Mouse (Mus musculus) Patski (cell line): ENCODE data around the gene Fbln1. TPM values are rescaled to one million over a fixed set of nuclear protein-coding genes. Genes with fewer than 3 reads are reported as not detected.

Source experiments
- ATAC-seq: fragments of 100-300 bp; one replicate; pipeline ENCODE4 v1.8.0; 2021
- CTCF ChIA-PET: fragments of 350-600 bp; sonication (Branson Sonifier 250); formaldehyde crosslinking; loops from one replicate; lab custom pipeline; 2022; ENCODE audit warnings: inconsistent platforms; lab: Charles Lee
- POLR2A ChIA-PET: fragments of 350-600 bp; sonication (Branson Sonifier 250); formaldehyde crosslinking; loops from one replicate; lab custom pipeline; 2022; ENCODE audit warnings: antibody characterized with exemption, inconsistent platforms; lab: Charles Lee
- DNase-seq: peaks from one replicate; pipeline ENCODE4 v3.0.0-alpha.2; 2011; ENCODE audit warnings: low read depth, low spot score
- H3K27me3 ChIP-seq: fragments of 371-371 bp; one replicate; pipeline ENCODE4 v1.5.1; 2021
- CTCF ChIP-seq: fragments of 100-300 bp; IDR thresholded peaks from one replicate; pipeline ENCODE4 v1.5.1; 2021
- in situ Hi-C: fragments of 300-500 bp; cut with MboI; formaldehyde crosslinking; loops from 3 replicates; pipeline ENCODE4 v1.11.1; 2018; ENCODE audit warnings: low pct_unique_long_range_greater_than_20kb, mixed read lengths
- polyA plus RNA-seq: library from polyadenylated mRNA; unstranded; gene quantifications from one replicate; pipeline ENCODE4 v1.2.3, GENCODE M21; 2021

Fbln1 gene
- polyA plus RNA-seq, 1 experiment from 2014 or later, result 11.6 TPM

GRCm38 (mm10) chr15:85249252-85249651 lies 43.5 kb downstream of the Fbln1 start:
- ChIA-PET CTCF (interaction anchor here (0.7 to 5.8 kb wide), 8 partner anchors 9 to 248 kb away, joined by 3 to 44 read pairs (median 6); no protein-coding TSS in a partner anchor), POLR2A (interaction anchor here (0.9 kb wide), 1 partner anchor 95 kb away, joined by 3 read pairs; no protein-coding TSS in a partner anchor)
- DNase-seq (peak; percentile 61), ATAC-seq (peak; percentile 20)
- H3K27me3 ChIP-seq, result no peaks in the 10 kb centered on the region
- TF ChIP-seq CTCF, result no peak
- in situ Hi-C loops, result loop anchor here (5.0 kb wide), 1 partner anchor 47 kb away; no protein-coding TSS in a partner anchor

- ATAC-seq (no peak), DNase-seq (no peak)
- no peaks in the 10 kb centered on the region for H3K27me3 ChIP-seq
- CTCF ChIA-PET, result interaction anchor here (5.8 kb wide), 1 partner anchor 97 kb away, joined by 44 read pairs; no protein-coding TSS in a partner anchor
- POLR2A ChIA-PET, result no interaction called here
- no peak for TF ChIP-seq CTCF
- in situ Hi-C loops, result loop anchor here (5.0 kb wide), 1 partner anchor 98 kb away; no protein-coding TSS in a partner anchor
These were observed 44.7 kb downstream of the Fbln1 start for GRCm38 (mm10) chr15:85250436-85250835.

- POLR2A ChIA-PET, result no interaction called here
- TF ChIP-seq CTCF, result no peak
- CTCF ChIA-PET, result no interaction called here
- no peak for ATAC-seq
- in situ Hi-C loops, result loop anchor here (5.0 kb wide), 1 partner anchor 100 kb away; no protein-coding TSS in a partner anchor
- DNase-seq, result no peak
- H3K27me3 ChIP-seq, result no peaks in the 10 kb centered on the region
These were observed 46.7 kb downstream of the Fbln1 start for GRCm38 (mm10) chr15:85252476-85252875.

- no peak for DNase-seq
- TF ChIP-seq CTCF, result peak; percentile 84
- ChIA-PET POLR2A (no interaction called here), CTCF (interaction anchor here (1.0 to 1.8 kb wide), 14 partner anchors 9 to 325 kb away, joined by 3 to 10 read pairs (median 4); no protein-coding TSS in a partner anchor)
- H3K27me3 ChIP-seq, result no peaks in the 10 kb centered on the region
- ATAC-seq, result no peak
- in situ Hi-C loops, result no loop called here
These were observed 52.2 kb downstream of the Fbln1 start for GRCm38 (mm10) chr15:85257775-85258429.

- in situ Hi-C loops, result no loop called here
- no peak for DNase-seq
- CTCF ChIA-PET, result no interaction called here
- H3K27me3 ChIP-seq, result no peaks in the 10 kb centered on the region
- no peak for TF ChIP-seq CTCF
- POLR2A ChIA-PET, result no interaction called here
- no peak for ATAC-seq
These were observed 57.1 kb downstream of the Fbln1 start for GRCm38 (mm10) chr15:85262805-85263204.

GRCm38 (mm10) chr15:85266729-85267434 lies 61.1 kb downstream of the Fbln1 start:
- CTCF ChIA-PET, result interaction anchor here (0.6 to 4.1 kb wide), 9 partner anchors 9 to 316 kb away, joined by 3 to 24 read pairs (median 3); partner anchors contain the start of gene Wnt7b
- H3K27me3 ChIP-seq, result no peaks in the 10 kb centered on the region
- TF ChIP-seq CTCF, result no peak
- ATAC-seq (no peak), DNase-seq (no peak)
- in situ Hi-C loops, result no loop called here
- POLR2A ChIA-PET, result interaction anchor here (0.6 kb wide), 1 partner anchor 11 kb away, joined by 3 read pairs; no protein-coding TSS in a partner anchor

GRCm38 (mm10) chr15:85267891-85268290 lies 62.1 kb downstream of the Fbln1 start:
- no peaks in the 10 kb centered on the region for H3K27me3 ChIP-seq
- in situ Hi-C loops, result no loop called here
- TF ChIP-seq CTCF, result no peak
- CTCF ChIA-PET, result interaction anchor here (1.0 to 4.1 kb wide), 4 partner anchors 11 to 315 kb away, joined by 3 to 24 read pairs (median 3); partner anchors contain the start of gene Wnt7b
- POLR2A ChIA-PET, result interaction anchor here (0.6 kb wide), 1 partner anchor 10 kb away, joined by 3 read pairs; no protein-coding TSS in a partner anchor
- peak; percentile 42 for ATAC-seq
- no peak for DNase-seq

GRCm38 (mm10) chr15:85272988-85273387 lies 67.2 kb downstream of the Fbln1 start:
- POLR2A ChIA-PET, result no interaction called here
- ATAC-seq (no peak), DNase-seq (no peak)
- CTCF ChIA-PET, result interaction anchor here (0.9 kb wide), 1 partner anchor 16 kb away, joined by 3 read pairs; no protein-coding TSS in a partner anchor
- no peak for TF ChIP-seq CTCF
- in situ Hi-C loops, result loop anchor here (5.0 kb wide), 2 partner anchors 34 to 309 kb away; partner anchors contain the start of gene Wnt7b
- no peaks in the 10 kb centered on the region for H3K27me3 ChIP-seq

- ChIA-PET CTCF (no interaction called here), POLR2A (interaction anchor here (0.5 kb wide), 1 partner anchor 305 kb away, joined by 3 read pairs; no protein-coding TSS in a partner anchor)
- in situ Hi-C loops, result no loop called here
- DNase-seq (no peak), ATAC-seq (no peak)
- TF ChIP-seq CTCF, result no peak
- no peaks in the 10 kb centered on the region for H3K27me3 ChIP-seq
These were observed 71.5 kb downstream of the Fbln1 start for GRCm38 (mm10) chr15:85277221-85277620.

GRCm38 (mm10) chr15:85278986-85279385 lies 73.2 kb downstream of the Fbln1 start:
- TF ChIP-seq CTCF, result no peak
- in situ Hi-C loops, result no loop called here
- DNase-seq (no peak), ATAC-seq (no peak)
- POLR2A ChIA-PET, result no interaction called here
- no peaks in the 10 kb centered on the region for H3K27me3 ChIP-seq
- CTCF ChIA-PET, result interaction anchor here (1.0 kb wide), 1 partner anchor 11 kb away, joined by 3 read pairs; no protein-coding TSS in a partner anchor
